Mouse (Mus musculus) thymus, adult 2 months (tissue): ENCODE data around the gene Ankfy1. TPM values are rescaled to one million over a fixed set of nuclear protein-coding genes. Genes with fewer than 3 reads are reported as not detected.

ENCODE experiments used
- DNase-seq: peaks from one replicate; pipeline ENCODE4 v3.0.0; 2021
- H3K27ac ChIP-seq: fragments of 200-500 bp; 2 replicates; pipeline ENCODE4 v1.5.1; 2012; ENCODE audit warnings: low read length, control low read depth; ENCODE audit not compliant: control insufficient read depth, insufficient read depth
- H3K27me3 ChIP-seq: fragments of 200-500 bp; 2 replicates; pipeline ENCODE4 v1.6.1; 2012; ENCODE audit warnings: mild to moderate bottlenecking, low read length, moderate library complexity, mixed read lengths; ENCODE audit not compliant: control insufficient read depth, insufficient read depth
- H3K36me3 ChIP-seq: fragments of 200-500 bp; 2 replicates; pipeline ENCODE4 v1.6.1; 2012; ENCODE audit warnings: mild to moderate bottlenecking, low read length, moderate library complexity; ENCODE audit not compliant: control insufficient read depth, insufficient read depth
- H3K4me1 ChIP-seq: fragments of 200-500 bp; replicated peaks from 2 replicates; pipeline ENCODE4 v1.6.1; 2012; ENCODE audit warnings: low read length; ENCODE audit not compliant: control insufficient read depth, insufficient read depth
- H3K4me3 ChIP-seq: fragments of 200-500 bp; 2 replicates; pipeline ENCODE4 v1.5.1; 2012; ENCODE audit warnings: mild to moderate bottlenecking, low read length, control low read depth, moderate library complexity; ENCODE audit not compliant: control insufficient read depth, insufficient read depth
- CTCF ChIP-seq: fragments of 200-500 bp; IDR thresholded peaks from 2 replicates; pipeline ENCODE4 v1.5.1; 2012; ENCODE audit warnings: mild to moderate bottlenecking, control low read depth, low read length, moderate library complexity, borderline replicate concordance; ENCODE audit not compliant: control insufficient read depth, poor library complexity, insufficient read depth; ENCODE audit errors: extremely low read depth
- POLR2A ChIP-seq: fragments of 200-500 bp; IDR thresholded peaks from 2 replicates; pipeline ENCODE4 v1.6.1; 2012; ENCODE audit warnings: mild to moderate bottlenecking, low read length, control low read depth, moderate library complexity; ENCODE audit not compliant: control insufficient read depth, poor library complexity, insufficient read depth; ENCODE audit errors: extremely low read depth
- WGBS: fragments of 180-500 bp; shearing (Covaris S2); methylation state at CpG from one replicate; pipeline ENCODE4 v1.1.7; 2018; 5-methylcytosine and 5-hydroxymethylcytosine counted together
- polyA plus RNA-seq: library from polyadenylated mRNA; depleted of rRNA; stranded (reverse); fragments of >200 nt; gene quantifications from 2 replicates; pipeline ENCODE4 v1.2.3, GENCODE M21; 2012

The Ankfy1 gene
- polyA plus RNA-seq, 1 experiment, result 41.2 TPM

GRCm38 (mm10) chr11:72778957-72779356 is 89.2 kb downstream of the Ankfy1 start:
- H3K36me3 ChIP-seq, result no peaks in the 10 kb centered on the region
- no peaks in the 10 kb centered on the region for H3K27me3 ChIP-seq
- no peak overlapping the region for H3K4me3 ChIP-seq
- no peak for TF ChIP-seq CTCF
- no peak for TF ChIP-seq POLR2A
- H3K4me1 ChIP-seq, result no peaks in the 10 kb centered on the region
- no peak for DNase-seq
- H3K27ac ChIP-seq, result no peak overlapping the region

GRCm38 (mm10) chr11:72782103-72782502 is 92.3 kb downstream of the Ankfy1 start:
- no peak for DNase-seq
- Histone ChIP-seq H3K27ac (no peak overlapping the region), H3K27me3 (no peaks in the 10 kb centered on the region), H3K36me3 (no peaks in the 10 kb centered on the region), H3K4me1 (no peaks in the 10 kb centered on the region), H3K4me3 (no peak overlapping the region)
- 67% methylated on average over 2 of the region's 2 CpGs for WGBS
- TF ChIP-seq CTCF, result no peak
- TF ChIP-seq POLR2A, result no peak

- 90% methylated on average over 3 of the region's 3 CpGs for WGBS
- Histone ChIP-seq H3K27me3 (no peaks in the 10 kb centered on the region), H3K27ac (no peak overlapping the region), H3K4me3 (no peak overlapping the region), H3K4me1 (no peaks in the 10 kb centered on the region), H3K36me3 (no peaks in the 10 kb centered on the region)
- no peak for DNase-seq
- TF ChIP-seq CTCF (no peak), POLR2A (no peak)
Observed at GRCm38 (mm10) chr11:72782503-72782902, 92.7 kb downstream of the Ankfy1 start.

- TF ChIP-seq CTCF, result no peak
- no peak for TF ChIP-seq POLR2A
- Histone ChIP-seq H3K36me3 (no peaks in the 10 kb centered on the region), H3K27ac (no peak overlapping the region), H3K4me3 (no peak overlapping the region), H3K4me1 (0 out of 2 replicates have a peak, but pooled peaks cover 2% of the 10 kb centered on the region), H3K27me3 (no peaks in the 10 kb centered on the region)
- no peak for DNase-seq
Observed at GRCm38 (mm10) chr11:72792033-72792432, 102.2 kb downstream of the Ankfy1 start.

GRCm38 (mm10) chr11:72795149-72795454 is 105.3 kb downstream of the Ankfy1 start:
- no peak for DNase-seq
- H3K36me3 ChIP-seq, result no peaks in the 10 kb centered on the region
- WGBS, result 6% methylated on average over 14 of the region's 14 CpGs
- no peaks in the 10 kb centered on the region for H3K27me3 ChIP-seq
- H3K4me3 ChIP-seq, result peak overlapping the region; percentile 79
- no peak for TF ChIP-seq CTCF
- TF ChIP-seq POLR2A, result no peak
- H3K4me1 ChIP-seq, result 0 out of 2 replicates have a peak, but pooled peaks cover 2% of the 10 kb centered on the region
- peak overlapping the region; percentile 57 for H3K27ac ChIP-seq

GRCm38 (mm10) chr11:72795455-72796295 is 105.9 kb downstream of the Ankfy1 start, which contains the start of the genes Cyb5d2 and Zzef1:
TSS of gene Cyb5d2 (minus strand) at chr11:72796142.
TSS of gene Zzef1 (plus strand) at chr11:72796226.
- no peaks in the 10 kb centered on the region for H3K36me3 ChIP-seq
- no peak for TF ChIP-seq CTCF
- TF ChIP-seq POLR2A, result no peak; the same call in none of the 2 replicates
- peak within 1 kb of the TSS; percentile 79 for H3K4me3 ChIP-seq
- under 1% methylated on average over 69 of the region's 69 CpGs for WGBS
- H3K27ac ChIP-seq, result peak within 1 kb of the TSS; percentile 57
- 0 out of 2 replicates have a peak, but pooled peaks cover 2% of the 10 kb centered on the region for H3K4me1 ChIP-seq
- H3K27me3 ChIP-seq, result no peaks in the 10 kb centered on the region
- peak; percentile 94 for DNase-seq
